Mouse (Mus musculus) liver, postnatal 0 days (tissue): ENCODE measurements at regions not wholly inside any gene's neighbourhood (a gene's known extent, or its start where the extent isn't known, plus 50 kb on each side); places are given as distances from the start of the nearest gene placed in this dataset.

Experiments used
- CTCF ChIP-seq: sonication (generic); IDR thresholded peaks from 2 replicates; pipeline ENCODE4 v1.5.1; 2016; ENCODE audit warnings: antibody characterized with exemption, low read depth
- EP300 ChIP-seq: IDR thresholded peaks from 2 replicates; pipeline ENCODE4 v1.6.1; 2016; ENCODE audit warnings: antibody characterized with exemption, low read depth, mild to moderate bottlenecking

DNA sequence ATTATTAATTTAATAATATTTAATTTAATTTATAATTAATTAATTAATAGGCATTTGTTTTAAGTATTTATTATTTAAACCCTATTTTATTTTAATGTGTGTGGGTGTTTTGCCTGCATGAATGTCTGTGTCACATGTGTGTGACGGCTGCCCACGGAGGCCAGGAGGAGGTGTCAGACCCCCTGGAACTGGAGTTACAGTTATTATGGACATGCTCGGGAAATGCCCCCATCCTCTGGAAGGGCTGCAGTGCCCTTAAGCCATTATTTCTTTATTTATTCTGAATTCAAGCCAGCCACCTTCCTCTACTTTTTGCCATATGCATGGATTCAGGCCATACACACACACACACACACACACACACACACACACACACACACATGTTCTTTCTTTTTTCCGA is 51.5 kb upstream of the Tmem252 start:
- TF ChIP-seq CTCF (no peak), EP300 (no peak)
